Mouse (Mus musculus): ENCODE measurements around the gene Palm3. TPM values are rescaled to one million over a fixed set of nuclear protein-coding genes. Genes with fewer than 3 reads are reported as not detected.

The Palm3 gene
- 0.33 and 0.53 TPM in 2 replicates for polyA plus RNA-seq (2014; fragmentation: Nextera tagmentation; extraction: Ambion mirVana)

DNA sequence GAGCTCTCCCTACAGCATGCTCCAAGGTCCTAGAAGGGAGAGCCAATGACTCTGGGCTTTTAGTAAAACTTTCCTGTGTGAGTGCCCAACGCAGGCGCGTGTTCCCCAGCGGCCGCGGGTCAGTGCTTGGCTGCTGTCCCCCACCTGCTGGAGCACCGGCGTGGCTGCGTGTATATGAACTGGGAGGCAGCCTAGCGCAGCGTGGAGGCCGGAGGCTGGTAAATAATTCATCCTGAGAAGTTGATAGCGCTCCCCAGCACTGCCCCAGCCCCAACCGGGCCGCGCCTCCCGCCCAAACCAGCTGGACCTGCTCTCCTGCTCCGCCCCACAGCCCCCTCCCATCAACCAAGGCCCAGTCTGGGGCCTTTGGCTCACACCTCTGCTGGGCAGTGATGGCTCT, at the start of gene Palm3:
Gene Palm3 (plus strand): TSS at position 376 of the 400 bp plus-strand sequence.
- WGBS: 10% methylated on average over 18 of the region's 18 CpGs
- no peaks in the 10 kb centered on the region for H3K9me3 ChIP-seq (replicated peaks; ENCODE audit: control insufficient read depth, low read length)
- H3K27me3 ChIP-seq (replicated peaks; ENCODE audit: control insufficient read depth, insufficient read depth, low read length): peaks cover 25% of the 10 kb centered on the region
- ATAC-seq (no peak), DNase-seq (ENCODE audit: low spot score) (no peak)
- H3K4me2 ChIP-seq (ENCODE audit: low read length): no peak within 1 kb of the TSS
- no peak within 1 kb of the TSS for H3K27ac ChIP-seq (ENCODE audit: low read depth, low read length)
- no peak within 1 kb of the TSS for H3K9ac ChIP-seq (ENCODE audit: low read length)
- no peaks in the 10 kb centered on the region for H3K36me3 ChIP-seq (ENCODE audit: control insufficient read depth, insufficient read depth, low read length)
- no peak within 1 kb of the TSS for H3K4me3 ChIP-seq (ENCODE audit: low read depth, low read length)
- no peaks in the 10 kb centered on the region for H3K4me1 ChIP-seq (ENCODE audit: control insufficient read depth, insufficient read depth, low read length)

DNA sequence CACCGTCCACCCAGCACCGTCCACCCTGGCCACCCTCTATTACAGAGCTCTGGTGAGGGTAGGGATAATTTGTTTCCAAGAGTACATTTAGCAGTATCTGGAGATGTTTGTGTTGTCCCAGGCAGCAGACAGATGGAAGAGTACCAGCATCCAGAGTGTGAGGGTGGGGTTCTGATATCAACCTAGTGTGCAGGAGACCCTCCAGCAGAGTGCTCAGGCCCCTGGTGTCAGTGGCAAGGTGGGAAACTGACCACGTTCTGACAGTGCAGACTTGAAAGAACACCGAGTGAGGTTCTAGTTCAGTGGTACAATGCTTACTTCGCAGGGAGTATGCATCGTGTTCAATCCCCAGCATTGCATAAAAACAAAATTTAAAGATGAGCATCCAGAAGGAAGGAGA, 49.6 kb upstream of the Palm3 start:
- Histone ChIP-seq H3K4me3 (ENCODE audit: low read depth, low read length) (no peak overlapping the region), H3K27me3 (replicated peaks; ENCODE audit: control insufficient read depth, insufficient read depth, low read length) (no peaks in the 10 kb centered on the region), H3K36me3 (ENCODE audit: control insufficient read depth, insufficient read depth, low read length) (peaks cover 12% of the 10 kb centered on the region; the same call in 1 of the 2 replicates), H3K4me1 (ENCODE audit: control insufficient read depth, insufficient read depth, low read length) (peaks cover 10% of the 10 kb centered on the region), H3K9me3 (replicated peaks; ENCODE audit: control insufficient read depth, low read length) (no peaks in the 10 kb centered on the region), H3K9ac (ENCODE audit: low read length) (no peak overlapping the region), H3K4me2 (ENCODE audit: low read length) (peak overlapping the region; percentile 80), H3K27ac (ENCODE audit: low read depth, low read length) (no peak overlapping the region)
- DNase-seq (ENCODE audit: low spot score): no peak
- ATAC-seq: no peak
- WGBS: 76% methylated on average over 6 of the region's 6 CpGs

DNA sequence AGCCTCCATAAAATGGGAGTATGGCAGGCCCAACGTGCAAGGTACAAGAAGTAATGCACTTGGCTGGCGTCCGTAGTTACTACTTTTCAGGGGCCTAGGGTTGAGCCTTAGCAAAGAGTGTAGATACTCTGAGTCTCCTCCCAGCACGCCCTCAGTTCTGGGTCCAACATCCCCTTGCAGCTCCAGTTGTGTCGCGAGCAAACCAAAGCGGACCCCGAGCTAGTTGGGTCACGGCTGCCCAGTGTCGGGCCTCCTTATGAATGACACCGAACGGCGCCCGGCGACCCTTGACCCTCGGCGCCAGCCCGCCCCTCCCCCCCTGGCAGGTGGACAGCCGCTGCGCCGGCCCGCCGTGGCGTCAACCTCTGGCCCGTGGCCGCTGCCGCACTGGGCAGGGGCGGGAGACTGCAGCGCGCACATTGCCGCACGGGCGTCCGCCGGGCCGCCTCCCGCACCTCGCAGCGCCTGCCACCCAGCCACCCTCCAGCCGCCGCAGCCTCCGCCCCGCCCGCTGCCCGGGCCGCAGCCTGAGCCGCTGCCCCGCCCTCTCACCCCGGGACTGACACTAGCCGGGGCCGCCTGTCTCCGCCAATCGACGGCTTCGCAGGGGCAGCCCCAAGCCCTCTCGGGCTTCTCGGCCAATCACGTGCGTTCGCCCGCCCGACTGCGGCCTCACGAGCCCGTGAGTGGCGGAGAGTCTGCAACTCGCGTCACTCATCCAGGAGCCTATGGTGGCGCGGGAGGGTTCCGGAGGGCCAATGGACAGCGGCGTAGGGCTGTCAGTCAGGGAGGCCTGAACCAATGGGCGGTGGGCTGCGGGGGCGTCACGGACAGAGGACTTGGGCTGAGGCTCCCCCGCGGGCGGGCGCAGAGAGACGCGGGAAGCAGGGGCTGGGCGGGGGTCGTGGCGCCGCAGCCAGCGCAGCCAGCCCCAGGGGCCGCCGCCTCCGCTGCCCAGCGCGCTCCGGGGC, 48.8 kb upstream of the Palm3 start, which contains the start of gene Prkaca:
Gene Prkaca (plus strand): TSS at position 844 of the 971 bp plus-strand sequence.
- H3K9me3 ChIP-seq (replicated peaks; ENCODE audit: control insufficient read depth, low read length): no peaks in the 10 kb centered on the region
- peak within 1 kb of the TSS; percentile 92 for H3K4me2 ChIP-seq (ENCODE audit: low read length)
- H3K4me1 ChIP-seq (ENCODE audit: control insufficient read depth, insufficient read depth, low read length): peaks cover 15% of the 10 kb centered on the region
- DNase-seq (ENCODE audit: low spot score): peak; percentile 99
- peaks cover 12% of the 10 kb centered on the region; the same call in 1 of the 2 replicates for H3K36me3 ChIP-seq (ENCODE audit: control insufficient read depth, insufficient read depth, low read length)
- H3K27ac ChIP-seq (ENCODE audit: low read depth, low read length): peak within 1 kb of the TSS; percentile 77
- no peaks in the 10 kb centered on the region for H3K27me3 ChIP-seq (replicated peaks; ENCODE audit: control insufficient read depth, insufficient read depth, low read length)
- ATAC-seq: peak; percentile 100
- peak within 1 kb of the TSS; percentile 93 for H3K9ac ChIP-seq (ENCODE audit: low read length)
- peak within 1 kb of the TSS; percentile 97 for H3K4me3 ChIP-seq (ENCODE audit: low read depth, low read length)
- under 1% methylated on average over 77 of the region's 94 CpGs for WGBS

DNA sequence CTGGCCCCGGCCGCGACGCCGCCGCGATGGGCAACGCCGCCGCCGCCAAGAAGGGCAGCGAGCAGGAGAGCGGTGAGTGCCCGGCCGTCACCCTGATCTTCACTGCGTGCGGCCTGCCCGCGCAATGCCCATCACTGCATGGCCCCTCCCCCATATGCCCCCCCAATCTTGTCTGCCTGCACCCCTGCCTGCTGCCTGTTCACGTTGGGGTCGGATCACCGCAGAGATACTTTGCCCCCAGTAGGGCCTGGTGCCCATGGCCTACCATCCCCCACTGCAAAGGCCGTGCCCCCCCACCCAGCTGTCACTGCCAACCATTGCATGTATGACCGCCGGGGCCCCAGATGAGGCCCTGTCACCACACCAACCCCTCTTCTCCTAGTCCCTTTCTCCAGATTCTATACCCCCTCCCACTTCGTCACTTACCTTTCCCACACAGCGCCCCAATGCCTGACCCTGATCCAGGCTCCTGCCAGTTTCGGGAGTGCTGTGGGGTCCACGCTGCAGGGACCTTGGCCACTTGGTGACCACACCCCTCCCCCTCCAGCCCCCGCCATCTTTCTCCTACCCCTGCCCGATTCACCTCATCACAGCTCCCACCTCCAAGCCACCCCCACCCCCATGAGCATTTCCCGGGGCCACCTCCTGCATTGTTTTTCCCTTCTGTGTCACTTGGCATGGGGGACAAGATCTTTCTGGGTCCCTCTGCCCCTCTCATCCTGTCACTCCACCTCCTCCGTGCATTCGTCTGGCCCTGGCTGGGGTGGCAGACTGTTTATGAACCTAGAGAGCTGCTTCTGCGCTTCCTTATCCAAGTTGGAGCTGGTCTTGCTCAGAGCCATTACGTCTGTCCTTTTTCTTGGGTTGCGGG, 47.9 kb upstream of the Palm3 start:
- ATAC-seq (no peak; the same call in 1 of the 2 replicates), DNase-seq (ENCODE audit: low spot score) (peak; percentile 16)
- Histone ChIP-seq H3K9me3 (replicated peaks; ENCODE audit: control insufficient read depth, low read length) (no peaks in the 10 kb centered on the region), H3K4me1 (ENCODE audit: control insufficient read depth, insufficient read depth, low read length) (peaks cover 17% of the 10 kb centered on the region), H3K9ac (ENCODE audit: low read length) (peak overlapping the region; percentile 93), H3K4me3 (ENCODE audit: low read depth, low read length) (peak overlapping the region; percentile 97), H3K4me2 (ENCODE audit: low read length) (peak overlapping the region; percentile 92), H3K27ac (ENCODE audit: low read depth, low read length) (peak overlapping the region; percentile 77), H3K36me3 (ENCODE audit: control insufficient read depth, insufficient read depth, low read length) (0 out of 2 replicates have a peak, but pooled peaks cover 8% of the 10 kb centered on the region), H3K27me3 (replicated peaks; ENCODE audit: control insufficient read depth, insufficient read depth, low read length) (no peaks in the 10 kb centered on the region)
- WGBS: 2% methylated on average over 28 of the region's 37 CpGs

DNA sequence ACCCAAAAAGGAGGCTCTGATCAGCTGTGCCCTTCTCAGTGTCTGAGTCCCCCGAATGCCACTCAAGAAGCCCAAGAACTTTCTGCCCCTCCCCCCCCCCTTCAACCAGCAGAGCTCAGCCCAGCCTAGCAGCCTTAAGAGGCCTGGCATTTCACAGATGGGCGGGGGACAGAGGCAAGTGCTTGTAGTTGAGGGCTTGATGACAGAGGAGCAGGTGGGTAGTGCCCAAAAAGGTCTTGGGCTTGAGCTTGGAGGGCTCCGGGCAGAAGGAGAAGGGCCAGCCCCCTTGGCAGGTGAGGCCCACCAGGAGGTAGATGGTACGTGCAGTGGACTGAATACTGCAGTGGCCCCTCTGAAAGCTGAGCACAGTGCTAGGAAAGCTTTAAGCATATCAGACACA, 46.8 kb upstream of the Palm3 start:
- H3K9me3 ChIP-seq (replicated peaks; ENCODE audit: control insufficient read depth, low read length): no peaks in the 10 kb centered on the region
- H3K4me2 ChIP-seq (ENCODE audit: low read length): peak overlapping the region; percentile 92; the same call in 1 of the 2 replicates
- no peak overlapping the region for H3K4me3 ChIP-seq (ENCODE audit: low read depth, low read length)
- peaks cover 17% of the 10 kb centered on the region for H3K4me1 ChIP-seq (ENCODE audit: control insufficient read depth, insufficient read depth, low read length)
- H3K27ac ChIP-seq (ENCODE audit: low read depth, low read length): no peak overlapping the region
- no peak for DNase-seq (ENCODE audit: low spot score)
- H3K27me3 ChIP-seq (replicated peaks; ENCODE audit: control insufficient read depth, insufficient read depth, low read length): no peaks in the 10 kb centered on the region
- ATAC-seq: no peak
- H3K9ac ChIP-seq (ENCODE audit: low read length): no peak overlapping the region
- H3K36me3 ChIP-seq (ENCODE audit: control insufficient read depth, insufficient read depth, low read length): peaks cover 5% of the 10 kb centered on the region; the same call in 1 of the 2 replicates
- WGBS: 74% methylated on average over 4 of the region's 4 CpGs

DNA sequence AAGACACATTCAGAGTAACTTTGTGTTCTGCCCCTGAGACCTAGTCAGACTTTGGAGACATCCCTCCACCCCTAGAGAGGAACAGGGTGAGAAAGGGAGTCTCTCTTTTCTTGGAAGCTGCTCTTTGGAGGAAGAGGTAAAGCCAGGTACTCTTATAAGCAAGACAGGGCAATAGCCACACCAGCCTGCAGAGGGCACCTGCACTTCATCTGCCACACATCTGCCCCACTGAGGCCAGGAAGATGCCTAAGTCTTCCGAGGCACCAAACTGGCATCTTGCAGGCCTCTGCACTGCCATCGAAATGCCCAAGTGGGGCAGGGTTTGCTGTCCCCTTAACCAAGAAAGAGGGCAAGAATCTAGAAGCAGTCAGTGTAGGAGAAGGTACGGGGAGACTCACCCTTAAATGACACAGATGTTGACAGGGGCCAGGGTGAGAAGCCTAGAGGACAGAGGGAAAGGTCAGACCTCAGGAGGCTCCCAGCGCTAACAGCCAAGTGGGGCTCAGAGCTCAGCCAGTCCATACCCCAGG, 45.1 kb upstream of the Palm3 start:
- ATAC-seq: no peak
- WGBS: 93% methylated on average over 4 of the region's 4 CpGs
- peaks cover 17% of the 10 kb centered on the region for H3K4me1 ChIP-seq (ENCODE audit: control insufficient read depth, insufficient read depth, low read length)

DNA sequence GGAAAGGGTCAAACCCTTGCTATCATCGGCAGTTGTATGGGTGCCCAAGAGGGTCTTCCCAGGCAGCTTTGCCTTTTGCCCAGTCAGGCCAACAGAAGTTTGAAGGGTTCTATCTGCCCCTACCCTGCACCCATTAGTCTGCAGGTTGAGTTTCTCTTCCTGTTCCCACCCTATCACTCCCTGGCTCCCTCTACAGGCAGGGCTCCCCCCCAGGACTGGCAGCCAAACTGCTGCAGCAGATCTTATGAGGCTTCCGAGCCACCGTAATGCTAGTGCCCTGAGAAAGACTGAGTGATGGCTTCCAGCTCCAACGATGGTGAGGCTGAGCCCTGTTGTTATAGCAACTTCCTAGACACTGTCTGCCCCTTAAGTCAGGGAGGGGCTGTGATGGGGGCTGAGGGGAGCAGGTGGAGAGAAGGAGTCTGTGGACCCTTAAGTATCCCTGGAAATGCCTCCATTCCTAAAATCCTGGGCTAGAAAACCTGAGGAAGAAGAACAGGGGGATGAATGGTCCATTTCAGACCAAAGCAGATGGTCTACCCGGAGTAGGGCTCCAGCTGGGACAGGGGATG, 44.4 kb upstream of the Palm3 start:
- H3K4me1 ChIP-seq (ENCODE audit: control insufficient read depth, insufficient read depth, low read length): peaks cover 17% of the 10 kb centered on the region
- no peak overlapping the region for H3K4me3 ChIP-seq (ENCODE audit: low read depth, low read length)
- no peak for ATAC-seq
- no peaks in the 10 kb centered on the region for H3K9me3 ChIP-seq (replicated peaks; ENCODE audit: control insufficient read depth, low read length)
- no peak overlapping the region for H3K27ac ChIP-seq (ENCODE audit: low read depth, low read length)
- 88% methylated on average over 5 of the region's 5 CpGs for WGBS
- no peak overlapping the region for H3K9ac ChIP-seq (ENCODE audit: low read length)
- DNase-seq (ENCODE audit: low spot score): no peak
- no peak overlapping the region for H3K4me2 ChIP-seq (ENCODE audit: low read length)
- H3K36me3 ChIP-seq (ENCODE audit: control insufficient read depth, insufficient read depth, low read length): peaks cover 21% of the 10 kb centered on the region
- no peaks in the 10 kb centered on the region for H3K27me3 ChIP-seq (replicated peaks; ENCODE audit: control insufficient read depth, insufficient read depth, low read length)

More for the DNA sequence above, 45.1 kb upstream of the Palm3 start:
- Histone ChIP-seq H3K27ac (ENCODE audit: low read depth, low read length) (no peak overlapping the region), H3K4me2 (ENCODE audit: low read length) (no peak overlapping the region), H3K27me3 (replicated peaks; ENCODE audit: control insufficient read depth, insufficient read depth, low read length) (no peaks in the 10 kb centered on the region), H3K9ac (ENCODE audit: low read length) (no peak overlapping the region), H3K9me3 (replicated peaks; ENCODE audit: control insufficient read depth, low read length) (no peaks in the 10 kb centered on the region), H3K4me3 (ENCODE audit: low read depth, low read length) (no peak overlapping the region), H3K36me3 (ENCODE audit: control insufficient read depth, insufficient read depth, low read length) (peaks cover 14% of the 10 kb centered on the region)
- no peak for DNase-seq (ENCODE audit: low spot score)

DNA sequence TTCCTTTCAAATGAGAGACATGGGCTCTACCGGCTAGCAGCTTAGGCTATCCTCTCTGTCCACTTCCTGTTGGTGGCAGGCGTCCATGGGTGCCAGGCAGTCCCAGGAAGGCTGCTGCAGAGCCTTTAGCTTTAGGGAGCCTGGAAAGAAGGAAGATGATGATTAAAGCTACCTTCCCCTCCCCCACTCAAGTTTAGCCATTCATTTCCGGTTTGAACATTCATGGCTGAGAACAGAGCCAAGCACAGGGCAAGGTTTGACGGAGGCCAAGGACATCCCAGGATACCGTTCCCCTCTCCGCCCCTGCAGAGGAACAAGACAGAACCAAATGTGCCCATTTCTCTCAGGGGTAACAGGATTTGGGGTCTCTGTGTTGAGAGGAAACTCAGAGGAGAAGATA, 43.6 kb upstream of the Palm3 start:
- H3K27ac ChIP-seq (ENCODE audit: low read depth, low read length): no peak overlapping the region
- no peak overlapping the region for H3K4me2 ChIP-seq (ENCODE audit: low read length)

More for the DNA sequence above, 43.6 kb upstream of the Palm3 start:
- H3K9me3 ChIP-seq (replicated peaks; ENCODE audit: control insufficient read depth, low read length): no peaks in the 10 kb centered on the region
- H3K4me1 ChIP-seq (ENCODE audit: control insufficient read depth, insufficient read depth, low read length): peaks cover 17% of the 10 kb centered on the region
- WGBS: 64% methylated on average over 6 of the region's 6 CpGs
- no peak for ATAC-seq
- peaks cover 28% of the 10 kb centered on the region for H3K36me3 ChIP-seq (ENCODE audit: control insufficient read depth, insufficient read depth, low read length)
- H3K27me3 ChIP-seq (replicated peaks; ENCODE audit: control insufficient read depth, insufficient read depth, low read length): no peaks in the 10 kb centered on the region
- DNase-seq (ENCODE audit: low spot score): no peak
- H3K9ac ChIP-seq (ENCODE audit: low read length): no peak overlapping the region
- H3K4me3 ChIP-seq (ENCODE audit: low read depth, low read length): no peak overlapping the region

Measured in forebrain, embryonic 14.5 days (tissue).